Comparison of ENCODE assay signal across 13 mouse cellular contexts in genomic region chr6:88872811-88873210, GRCm38 (mm10). TPM values are rescaled to one million over a fixed set of nuclear protein-coding genes. Genes with fewer than 3 reads are reported as not detected.
DNase-seq lines count a peak whose midpoint lies in the region; ATAC-seq and TF ChIP-seq lines count a peak whose summit lies in the region.
"Had no signal": no experiment of that assay in that cellular context is flagged by ENCODE, and none has a peak within 500 bp of the region (broad histone marks: within the 10 kb centered on the region; RNA-seq: fewer than 3 reads in every experiment).

No protein-coding gene starts in this region.

- peak; percentile 66 to 79 for DNase-seq in cerebellum, postnatal 10 days
- DNase-seq in cerebellum, adult 11 months = no peak
- DNase-seq in hindbrain, postnatal 0 days (ENCODE audit: low spot score) = peak; percentile 54
- DNase-seq in retina, embryonic 14.5 days (ENCODE audit: low spot score) = peak; percentile 44
- no peak for DNase-seq in adrenal gland, postnatal 10 days
- no peak for DNase-seq in adipocyte (ENCODE audit: low spot score)
- DNase-seq: adrenal gland, postnatal 36 days; heart, postnatal 36 days; layer of hippocampus, postnatal 36 days; lung, adult 2 months had no signal

- peak overlapping the region; percentile 97; the same call in 1 of the 2 replicates for H3K4me2 ChIP-seq in embryonic facial prominence, embryonic 15.5 days (replicated peaks)
- H3K4me2 ChIP-seq in hindbrain, postnatal 0 days (ENCODE audit: low read depth, low read length) = peak overlapping the region; percentile 71
- no peak overlapping the region for H3K4me2 ChIP-seq in liver, embryonic 12.5 days

- no peaks in the 10 kb centered on the region for H3K9me3 ChIP-seq in embryonic facial prominence, embryonic 15.5 days (replicated peaks)
- H3K9me3 ChIP-seq in hindbrain, postnatal 0 days (ENCODE audit: low read length) = no peaks in the 10 kb centered on the region
- no peaks in the 10 kb centered on the region for H3K9me3 ChIP-seq in liver, embryonic 12.5 days (replicated peaks)

- no peak for TF ChIP-seq CTCF in hindbrain, postnatal 0 days (IDR thresholded peaks at IDR 0.05; ENCODE audit: low read depth)

- H3K27ac ChIP-seq in embryonic facial prominence, embryonic 15.5 days (replicated peaks) = no peak overlapping the region
- H3K27ac ChIP-seq in hindbrain, postnatal 0 days = peak overlapping the region; percentile 97
- no peak overlapping the region for H3K27ac ChIP-seq in liver, embryonic 12.5 days

- H3K4me1 ChIP-seq in embryonic facial prominence, embryonic 15.5 days = peaks cover 43% of the 10 kb centered on the region
- peaks cover 7% of the 10 kb centered on the region; the same call in 1 of the 2 replicates for H3K4me1 ChIP-seq in hindbrain, postnatal 0 days (ENCODE audit: insufficient read depth, low read length)
- peaks cover 8% of the 10 kb centered on the region for H3K4me1 ChIP-seq in liver, embryonic 12.5 days

- no peak overlapping the region for H3K4me3 ChIP-seq in embryonic facial prominence, embryonic 15.5 days (replicated peaks)
- peak overlapping the region; percentile 81 for H3K4me3 ChIP-seq in hindbrain, postnatal 0 days (ENCODE audit: low read length)
- H3K4me3 ChIP-seq in liver, embryonic 12.5 days = no peak overlapping the region
- H3K4me3 ChIP-seq: myocyte had no signal

- no peaks in the 10 kb centered on the region for H3K27me3 ChIP-seq in embryonic facial prominence, embryonic 15.5 days
- no peaks in the 10 kb centered on the region for H3K27me3 ChIP-seq in hindbrain, postnatal 0 days (ENCODE audit: insufficient read depth, low read length)
- H3K27me3 ChIP-seq in liver, embryonic 12.5 days (replicated peaks) = peaks cover 77% of the 10 kb centered on the region

- 33% methylated on average over 7 of the region's 7 CpGs for WGBS in embryonic facial prominence, embryonic 15.5 days
- WGBS in hindbrain, postnatal 0 days = 15% methylated on average over 7 of the region's 7 CpGs
- WGBS in liver, embryonic 12.5 days (ENCODE audit: insufficient replicate concordance) = 34% methylated on average over 7 of the region's 7 CpGs

- no peaks in the 10 kb centered on the region for H3K36me3 ChIP-seq in embryonic facial prominence, embryonic 15.5 days
- no peaks in the 10 kb centered on the region for H3K36me3 ChIP-seq in hindbrain, postnatal 0 days (ENCODE audit: insufficient read depth, low read length)
- H3K36me3 ChIP-seq in liver, embryonic 12.5 days = no peaks in the 10 kb centered on the region

- no peak for ATAC-seq in embryonic facial prominence, embryonic 15.5 days (ENCODE audit: insufficient number of reproducible peaks, low FRiP score, low TSS enrichment, low read depth)
- peak; percentile 37 for ATAC-seq in hindbrain, postnatal 0 days
- ATAC-seq in liver, embryonic 12.5 days = no peak

- no peak overlapping the region for H3K9ac ChIP-seq in embryonic facial prominence, embryonic 15.5 days
- peak overlapping the region; percentile 94; the same call in 1 of the 2 replicates for H3K9ac ChIP-seq in hindbrain, postnatal 0 days (replicated peaks; ENCODE audit: low read length)
- H3K9ac ChIP-seq in liver, embryonic 12.5 days = no peak overlapping the region

RNA-seq across cellular contexts. Expression of gene Podxl2, which starts 2.0 kb away (rescaled TPM):
- polyA plus RNA-seq in embryonic facial prominence, embryonic 15.5 days (2015; fragmentation: Nextera tagmentation; extraction: Ambion mirVana) = 118 and 126 TPM in 2 replicates
- total RNA-seq in hindbrain, postnatal 0 days (2014; rRNA removed) = 1,247 and 1,290 TPM in 2 replicates
- polyA plus RNA-seq in hindbrain, postnatal 0 days (2015; fragmentation: Nextera tagmentation; extraction: Ambion mirVana) = 675 and 695 TPM in 2 replicates
- 10 to 100 TPM; 27.8 to 28.3 TPM for total RNA-seq in adrenal gland, postnatal 10 days (2021)
- 4.6 and 5.0 TPM in 2 replicates for polyA plus RNA-seq in liver, embryonic 12.5 days (2016; fragmentation: Nextera tagmentation; extraction: Ambion mirVana)

RNA-seq across cellular contexts. Expression of gene Mcm2, which starts 25.8 kb away (rescaled TPM):
- 101 and 102 TPM in 2 replicates for polyA plus RNA-seq in embryonic facial prominence, embryonic 15.5 days (2015; fragmentation: Nextera tagmentation; extraction: Ambion mirVana)
- total RNA-seq in hindbrain, postnatal 0 days (2014; rRNA removed) = 35.3 and 37.0 TPM in 2 replicates
- 21.7 and 23.3 TPM in 2 replicates for polyA plus RNA-seq in hindbrain, postnatal 0 days (2015; fragmentation: Nextera tagmentation; extraction: Ambion mirVana)
- 10 to 100 TPM; 50.0 to 53.5 TPM for total RNA-seq in adrenal gland, postnatal 10 days (2021)
- polyA plus RNA-seq in liver, embryonic 12.5 days (2016; fragmentation: Nextera tagmentation; extraction: Ambion mirVana) = 240 and 243 TPM in 2 replicates

RNA-seq across cellular contexts. Expression of gene Tpra1, which starts 29.2 kb away (rescaled TPM):
- polyA plus RNA-seq in embryonic facial prominence, embryonic 15.5 days (2015; fragmentation: Nextera tagmentation; extraction: Ambion mirVana) = 83.7 and 86.5 TPM in 2 replicates
- total RNA-seq in hindbrain, postnatal 0 days (2014; rRNA removed) = 55.2 and 88.4 TPM in 2 replicates
- 49.4 and 56.0 TPM in 2 replicates for polyA plus RNA-seq in hindbrain, postnatal 0 days (2015; fragmentation: Nextera tagmentation; extraction: Ambion mirVana)
- total RNA-seq in adrenal gland, postnatal 10 days (2021) = 10 to 100 TPM; 61.0 to 74.0 TPM
- polyA plus RNA-seq in liver, embryonic 12.5 days (2016; fragmentation: Nextera tagmentation; extraction: Ambion mirVana) = 52.7 and 53.9 TPM in 2 replicates

RNA-seq across cellular contexts. Expression of gene Abtb1, which starts 31.0 kb away (rescaled TPM):
- polyA plus RNA-seq in embryonic facial prominence, embryonic 15.5 days (2015; fragmentation: Nextera tagmentation; extraction: Ambion mirVana) = 33.2 and 34.5 TPM in 2 replicates
- total RNA-seq in hindbrain, postnatal 0 days (2014; rRNA removed) = 62.6 and 78.9 TPM in 2 replicates
- polyA plus RNA-seq in hindbrain, postnatal 0 days (2015; fragmentation: Nextera tagmentation; extraction: Ambion mirVana) = 31.5 and 34.8 TPM in 2 replicates
- 10 to 100 TPM; 21.9 to 30.5 TPM for total RNA-seq in adrenal gland, postnatal 10 days (2021)
- 37.6 and 40.0 TPM in 2 replicates for polyA plus RNA-seq in liver, embryonic 12.5 days (2016; fragmentation: Nextera tagmentation; extraction: Ambion mirVana)

Comparison
In these comparisons a context has a peak if more than half of its experiments do, and no peak if none do; other contexts are left out.
1. DNase-seq: peak in cerebellum, postnatal 10 days (2 of 2), hindbrain, postnatal 0 days (single experiment) and retina, embryonic 14.5 days (single experiment); none in cerebellum, adult 11 months (single experiment), adrenal gland, postnatal 10 days (single experiment) and adipocyte (single experiment).
2. RNA of gene Podxl2, which starts 2.0 kb away (polyA plus RNA-seq): 675 to 695 TPM in hindbrain, postnatal 0 days and 118 to 126 TPM in embryonic facial prominence, embryonic 15.5 days; 4.6 to 5.0 TPM in liver, embryonic 12.5 days; every median in the first group is over 10 times any median in the second.